Mouse (Mus musculus) ES-E14 (cell line): Measurements from ENCODE around the gene Zdhhc17. TPM values are rescaled to one million over a fixed set of nuclear protein-coding genes. Genes with fewer than 3 reads are reported as not detected.

Experiments
- DNase-seq: peaks from one replicate; pipeline ENCODE4 v3.0.0-alpha.2; 2013; ENCODE audit warnings: low read depth, low spot score
- H3K27ac ChIP-seq: 2 replicates; pipeline ENCODE4 v1.5.1; 2012; ENCODE audit warnings: low read depth, mild to moderate bottlenecking, low read length, moderate library complexity, mixed read lengths; ENCODE audit not compliant: poor library complexity, insufficient read depth, severe bottlenecking
- H3K36me3 ChIP-seq: 2 replicates; pipeline ENCODE4 v1.6.1; 2012; ENCODE audit warnings: mild to moderate bottlenecking, low read length, moderate library complexity, mixed read lengths; ENCODE audit not compliant: control insufficient read depth, poor library complexity, insufficient read depth, severe bottlenecking
- H3K4me1 ChIP-seq, 2 experiments: fragments of 150-350 bp in 1 of 2; sonication (generic) in 1 of 2; 2 replicates each; pipeline ENCODE4 v1.6.1; 2012; ENCODE audit warnings: low read length in 2 of 2, mild to moderate bottlenecking in 1 of 2, mixed read lengths in 1 of 2; ENCODE audit not compliant: control insufficient read depth in 2 of 2, insufficient read depth in 2 of 2, poor library complexity in 1 of 2
- H3K4me3 ChIP-seq, 2 experiments: fragments of 150-350 bp in 1 of 2; sonication (generic) in 1 of 2; 2 replicates each; pipeline ENCODE4 v1.5.1; 2012; ENCODE audit warnings: low read length in 2 of 2, low read depth in 1 of 2, mild to moderate bottlenecking in 1 of 2, mixed read lengths in 1 of 2; ENCODE audit not compliant: insufficient read depth in 1 of 2, poor library complexity in 1 of 2, severe bottlenecking in 1 of 2
- H3K9ac ChIP-seq: 2 replicates; pipeline ENCODE4 v1.6.1; 2012; ENCODE audit warnings: low read depth, mild to moderate bottlenecking, low read length, mixed read lengths; ENCODE audit not compliant: poor library complexity, insufficient read depth, severe bottlenecking
- H3K9me3 ChIP-seq: fragments of 150-350 bp; sonication (generic); 2 replicates; pipeline ENCODE4 v1.6.1; 2012; ENCODE audit warnings: low read depth, mild to moderate bottlenecking, low read length; ENCODE audit not compliant: control insufficient read depth, insufficient read depth
- CHD2 ChIP-seq: IDR thresholded peaks from 2 replicates; pipeline ENCODE4 v1.6.1; 2014; ENCODE audit warnings: mild to moderate bottlenecking, low read depth, low read length, inconsistent platforms
- HCFC1 ChIP-seq: IDR thresholded peaks from 2 replicates; pipeline ENCODE4 v1.6.1; 2012; ENCODE audit warnings: low read length, inconsistent platforms, borderline replicate concordance; ENCODE audit not compliant: insufficient read depth
- MAFK ChIP-seq: IDR thresholded peaks from 2 replicates; pipeline ENCODE4 v1.6.1; 2014; ENCODE audit warnings: mild to moderate bottlenecking, low read depth, low read length, inconsistent platforms; ENCODE audit not compliant: insufficient read depth
- ZC3H11A ChIP-seq: IDR thresholded peaks from 2 replicates; pipeline ENCODE4 v1.6.1; 2012; ENCODE audit warnings: low read depth, mild to moderate bottlenecking, inconsistent platforms, low read length, borderline replicate concordance
- ZNF384 ChIP-seq: IDR thresholded peaks from 2 replicates; pipeline ENCODE4 v1.6.1; 2012; ENCODE audit warnings: low read depth, low read length, inconsistent platforms
- in situ Hi-C, 2 experiments: fragments of 600-800 bp; cut with MboI; formaldehyde crosslinking; loops; one replicate each; pipeline ENCODE4 v1.15.1; 2025; ENCODE audit warnings: low sequenced_read_pairs in 2 of 2, inconsistent platforms in 1 of 2; ENCODE audit not compliant: unreplicated experiment in 2 of 2
- total RNA-seq: library from RNA; depleted of rRNA; stranded (reverse); fragments of 300-350 nt; gene quantifications from 2 replicates; pipeline ENCODE4 v1.2.3, GENCODE M21; 2012

The Zdhhc17 gene
- total RNA-seq, 1 experiment = 26.2 TPM

DNA sequence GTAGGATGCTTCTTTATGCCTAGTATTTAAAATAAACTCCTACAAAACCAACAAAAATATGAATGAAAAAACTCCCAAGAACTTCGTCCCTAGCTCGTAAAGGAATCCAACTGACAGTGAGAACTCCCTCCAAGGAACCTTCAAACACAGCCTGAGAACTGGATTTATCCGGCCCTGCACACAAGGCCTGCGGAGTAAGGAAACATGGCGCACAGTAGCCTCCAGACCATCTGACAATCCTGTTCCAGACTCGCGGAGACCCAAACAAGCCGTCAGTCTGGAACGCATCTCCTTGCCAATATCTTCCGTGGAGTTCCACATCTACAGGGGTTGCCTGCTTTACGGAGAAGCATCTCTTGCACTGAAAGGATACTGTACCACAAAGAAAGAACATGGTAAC lies 68.0 kb downstream of the Zdhhc17 start:
- Histone ChIP-seq H3K4me3 (no peak overlapping the region), H3K27ac (no peak overlapping the region), H3K36me3 (peaks cover 34% of the 10 kb centered on the region), H3K4me1 (peaks cover 0 to 5% of the 10 kb centered on the region in 2 experiments; a peak in 2 of 4 replicates), H3K9ac (no peak overlapping the region), H3K9me3 (no peaks in the 10 kb centered on the region)
- no peak for TF ChIP-seq ZNF384
- no peak for TF ChIP-seq CHD2
- TF ChIP-seq MAFK = no peak
- no peak for TF ChIP-seq HCFC1
- no peak for TF ChIP-seq ZC3H11A
- in situ Hi-C loops = no loop called here
- DNase-seq = no peak

DNA sequence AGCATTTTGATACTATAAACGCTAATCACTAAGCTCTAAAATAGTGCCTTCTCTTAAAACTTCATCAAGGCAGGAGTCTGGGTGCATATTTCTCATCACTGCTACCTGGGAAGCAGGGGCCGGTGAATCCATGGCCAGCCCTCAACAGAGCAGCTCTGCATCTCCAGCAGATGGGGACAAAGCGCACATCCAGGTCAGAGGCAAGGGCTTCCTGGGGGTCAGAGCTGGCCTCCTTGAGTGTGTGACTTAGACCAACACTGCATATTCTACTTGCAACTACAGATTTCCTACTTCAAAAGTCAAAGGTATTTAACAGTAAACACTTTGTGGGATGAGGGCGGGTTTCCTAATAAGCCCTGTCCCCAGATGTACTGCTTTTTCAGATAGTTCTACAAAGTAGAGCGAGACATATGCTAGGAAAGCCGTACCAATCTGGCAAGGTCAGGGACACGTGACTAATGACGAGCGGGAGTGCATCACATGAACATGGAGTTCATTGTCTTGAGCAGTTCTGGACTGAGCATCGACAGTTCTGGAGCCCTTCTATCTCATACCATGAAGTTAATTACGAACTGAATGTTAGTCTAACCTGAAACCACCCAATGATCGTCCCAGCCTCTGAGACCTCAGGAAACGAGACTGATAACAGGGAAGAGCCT lies 69.1 kb downstream of the Zdhhc17 start:
- H3K27ac ChIP-seq = no peak overlapping the region
- peak overlapping the region in 1 of 2 experiments; percentile 47; a peak in 1 of 4 replicates for H3K4me3 ChIP-seq
- no peak for DNase-seq
- no peak overlapping the region for H3K9ac ChIP-seq
- H3K36me3 ChIP-seq = peaks cover 37% of the 10 kb centered on the region
- in situ Hi-C loops = no loop called here
- H3K9me3 ChIP-seq = no peaks in the 10 kb centered on the region
- peaks cover 0 to 5% of the 10 kb centered on the region in 2 experiments; a peak in 2 of 4 replicates for H3K4me1 ChIP-seq
- TF ChIP-seq MAFK (no peak), CHD2 (no peak), ZNF384 (no peak), ZC3H11A (no peak), HCFC1 (no peak)

DNA sequence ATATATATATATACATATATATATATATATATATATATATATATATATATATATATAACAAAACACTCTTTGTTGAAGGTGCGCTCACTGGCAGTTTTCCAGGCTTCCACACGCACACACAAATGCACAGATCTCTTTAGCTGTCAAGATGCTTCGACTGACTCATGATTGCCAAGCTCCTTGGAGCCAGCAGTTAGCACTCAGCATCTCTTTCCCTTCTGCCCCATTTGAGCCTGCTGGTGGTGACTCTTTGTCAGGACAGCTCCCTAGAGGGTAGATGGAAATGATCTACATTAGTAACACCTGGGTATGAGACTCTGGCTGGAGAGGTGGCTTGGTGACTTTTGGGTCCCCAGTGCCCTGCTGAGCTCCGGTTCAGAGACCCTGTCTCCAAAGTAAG lies 70.2 kb downstream of the Zdhhc17 start:
- H3K9ac ChIP-seq = no peak overlapping the region
- H3K9me3 ChIP-seq = no peaks in the 10 kb centered on the region
- no peak for TF ChIP-seq MAFK
- TF ChIP-seq ZC3H11A = no peak
- TF ChIP-seq ZNF384 = no peak
- no peak for TF ChIP-seq HCFC1
- TF ChIP-seq CHD2 = no peak
- no peak overlapping the region for H3K4me3 ChIP-seq
- DNase-seq = no peak
- H3K27ac ChIP-seq = no peak overlapping the region
- H3K4me1 ChIP-seq = peaks cover 0 to 5% of the 10 kb centered on the region in 2 experiments; a peak in 2 of 4 replicates
- in situ Hi-C loops = loop anchor here in 1 of 2 experiments (10.0 kb wide), 1 partner anchor 135 kb away; no protein-coding TSS in a partner anchor
- peaks cover 43% of the 10 kb centered on the region for H3K36me3 ChIP-seq

DNA sequence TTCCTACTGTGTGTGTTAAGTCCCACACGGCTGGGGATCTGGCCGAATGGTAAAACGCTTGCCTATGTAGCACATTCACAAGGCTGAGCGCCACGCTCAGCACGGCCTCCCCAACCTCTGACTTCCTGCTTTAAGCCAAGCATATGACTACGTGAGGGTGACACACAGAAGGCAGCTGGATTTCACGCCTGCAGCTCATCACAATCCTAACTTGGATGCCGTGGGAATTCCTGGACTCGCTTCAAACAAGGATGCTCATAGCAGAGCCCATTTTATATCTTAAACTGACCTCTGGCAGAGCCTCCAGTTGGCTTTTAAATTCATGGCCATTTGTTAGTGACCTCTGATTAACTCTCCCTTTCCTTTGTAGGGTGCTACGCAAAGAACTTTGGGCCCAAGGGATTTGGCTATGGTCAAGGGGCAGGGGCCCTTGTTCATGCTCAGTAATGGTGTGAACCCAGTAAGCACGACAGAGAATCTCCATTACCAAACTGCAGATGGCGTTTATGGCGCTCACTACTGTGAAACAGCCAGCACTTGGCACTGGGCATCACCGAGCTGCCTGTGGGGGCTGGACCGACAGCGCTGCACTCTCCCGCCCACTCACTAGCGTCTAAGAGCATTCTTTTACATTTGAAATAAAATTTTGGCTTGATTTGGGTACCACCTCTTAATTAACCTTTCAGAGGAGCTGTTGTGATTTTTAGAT lies 70.9 kb downstream of the Zdhhc17 start:
- peaks cover 41% of the 10 kb centered on the region for H3K36me3 ChIP-seq

More for the DNA sequence above, 70.9 kb downstream of the Zdhhc17 start:
- no peak for TF ChIP-seq ZNF384
- TF ChIP-seq ZC3H11A = no peak
- no peak for TF ChIP-seq MAFK
- TF ChIP-seq CHD2 = no peak
- TF ChIP-seq HCFC1 = no peak
- Histone ChIP-seq H3K4me3 (no peak overlapping the region), H3K9ac (no peak overlapping the region), H3K9me3 (no peaks in the 10 kb centered on the region), H3K27ac (no peak overlapping the region), H3K4me1 (peaks cover 0 to 5% of the 10 kb centered on the region in 2 experiments; a peak in 2 of 4 replicates)
- DNase-seq = no peak
- in situ Hi-C loops = loop anchor here in 1 of 2 experiments (10.0 kb wide), 1 partner anchor 134 kb away; no protein-coding TSS in a partner anchor
